Mouse (Mus musculus): Measurements from ENCODE around the gene Ice2.
A peak's percentile ranks its signal among the peaks of the same experiment; 100 is the strongest.

GRCm38 (mm10) chr9:69357834-69358233 lies 39.9 kb upstream of the Ice2 start:
- TF ChIP-seq EP300 (IDR thresholded peaks at IDR 0.05) = no peak
- TF ChIP-seq CTCF (IDR thresholded peaks at IDR 0.05) = peak; percentile 93
